20 mouse cellular contexts compared by ENCODE assay signal in the genomic region with DNA sequence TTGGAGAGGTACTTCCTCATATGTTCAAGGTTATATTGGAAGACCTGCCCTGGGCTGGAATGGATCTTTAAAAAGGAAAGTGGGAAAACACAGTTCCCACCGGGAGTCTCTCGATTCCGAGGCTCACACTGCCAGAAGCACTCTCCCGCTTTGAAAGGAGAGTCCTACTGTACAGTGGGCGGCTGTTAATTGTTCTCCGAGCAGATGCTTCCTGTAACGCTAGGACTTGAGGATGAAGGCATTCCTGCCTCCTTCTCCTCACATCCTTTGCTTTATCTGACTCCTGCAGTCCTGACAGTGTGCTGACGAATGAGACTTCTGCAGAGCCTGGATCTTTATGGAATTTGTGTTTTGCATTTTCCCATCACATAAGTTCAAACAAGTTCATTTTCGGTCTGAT. TPM values are rescaled to one million over a fixed set of nuclear protein-coding genes. Genes with fewer than 3 reads are reported as not detected.
DNase-seq lines count a peak whose midpoint lies in the region; ATAC-seq and TF ChIP-seq lines count a peak whose summit lies in the region.
"Had no signal": no experiment of that assay in that cellular context is flagged by ENCODE, and none has a peak within 500 bp of the region (broad histone marks: within the 10 kb centered on the region; RNA-seq: fewer than 3 reads in every experiment).

No protein-coding gene starts in this region.

- peak; percentile 11 for DNase-seq in heart, adult 8-10 months (ENCODE audit: low spot score)
- no peak for DNase-seq in heart, embryonic 10.5 days (ENCODE audit: low spot score)
- DNase-seq in kidney, postnatal 0 days (ENCODE audit: low spot score), result peak; percentile 52
- no peak for DNase-seq in kidney, adult 8-10 months
- peak; percentile 55 for DNase-seq in lung, postnatal 0 days (ENCODE audit: low spot score)
- DNase-seq in lung, postnatal 14 days, result no peak
- no peak for DNase-seq in testis, postnatal 10 days (ENCODE audit: low spot score)
- DNase-seq: adrenal gland, postnatal 25 days; cerebellum, adult 9-10 months; layer of hippocampus, adult 9-11 months; lung, adult 18-20 months; midbrain, embryonic 14.5 days; right cerebral cortex, postnatal 14 days had no signal

- H3K4me1 ChIP-seq in heart, embryonic 10.5 days, result no peaks in the 10 kb centered on the region
- H3K4me1 ChIP-seq in kidney, postnatal 0 days (replicated peaks; ENCODE audit: insufficient read depth, low read length), result no peaks in the 10 kb centered on the region
- H3K4me1 ChIP-seq in lung, postnatal 0 days (ENCODE audit: insufficient read depth, low read depth, low read length), result no peaks in the 10 kb centered on the region; the same call in 1 of the 2 replicates

- no peaks in the 10 kb centered on the region for H3K9me3 ChIP-seq in heart, embryonic 10.5 days
- no peaks in the 10 kb centered on the region for H3K9me3 ChIP-seq in kidney, postnatal 0 days (replicated peaks; ENCODE audit: low read length)
- H3K9me3 ChIP-seq in lung, postnatal 0 days (ENCODE audit: low read length), result no peaks in the 10 kb centered on the region
- H3K9me3 ChIP-seq: forebrain, embryonic 15.5 days; hindbrain, embryonic 15.5 days; limb, embryonic 13.5 days; liver, embryonic 12.5 days; neural tube, embryonic 12.5 days had no signal

- H3K27ac ChIP-seq in heart, embryonic 10.5 days, result no peak overlapping the region
- peak overlapping the region; percentile 47 for H3K27ac ChIP-seq in kidney, postnatal 0 days
- no peak overlapping the region for H3K27ac ChIP-seq in lung, postnatal 0 days (ENCODE audit: low read length)
- H3K27ac ChIP-seq: forebrain, embryonic 15.5 days; hindbrain, embryonic 15.5 days; limb, embryonic 13.5 days; liver, embryonic 12.5 days; neural tube, embryonic 12.5 days; stomach, postnatal 0 days had no signal

- H3K27me3 ChIP-seq in heart, embryonic 10.5 days (ENCODE audit: insufficient read depth, poor library complexity, severe bottlenecking), result peaks cover 13% of the 10 kb centered on the region
- no peaks in the 10 kb centered on the region; the same call in 1 of the 2 replicates for H3K27me3 ChIP-seq in kidney, postnatal 0 days (ENCODE audit: insufficient read depth, low read length)
- no peaks in the 10 kb centered on the region; the same call in 1 of the 2 replicates for H3K27me3 ChIP-seq in lung, postnatal 0 days (replicated peaks; ENCODE audit: insufficient read depth, low read length)
- H3K27me3 ChIP-seq: limb, embryonic 13.5 days had no signal

- 59% methylated on average over 9 of the region's 9 CpGs for WGBS in heart, embryonic 10.5 days
- 75% methylated on average over 9 of the region's 9 CpGs for WGBS in kidney, postnatal 0 days
- 50% methylated on average over 9 of the region's 9 CpGs for WGBS in lung, postnatal 0 days

- no peak overlapping the region for H3K9ac ChIP-seq in kidney, postnatal 0 days (ENCODE audit: low read depth, low read length)
- H3K9ac ChIP-seq in lung, postnatal 0 days (replicated peaks; ENCODE audit: low read depth), result no peak overlapping the region
- H3K9ac ChIP-seq: forebrain, embryonic 15.5 days; hindbrain, embryonic 15.5 days; limb, embryonic 13.5 days; liver, embryonic 12.5 days; neural tube, embryonic 12.5 days had no signal

- H3K4me2 ChIP-seq in kidney, postnatal 0 days (ENCODE audit: low read length), result no peak overlapping the region
- H3K4me2 ChIP-seq in lung, postnatal 0 days (replicated peaks; ENCODE audit: low read depth, low read length), result no peak overlapping the region
- H3K4me2 ChIP-seq: forebrain, embryonic 15.5 days; hindbrain, embryonic 15.5 days; limb, embryonic 13.5 days; liver, embryonic 12.5 days; neural tube, embryonic 12.5 days had no signal

- ATAC-seq in kidney, postnatal 0 days (replicated peaks; ENCODE audit: low FRiP score, low read depth), result no peak
- ATAC-seq in lung, postnatal 0 days, result peak; percentile 69
- ATAC-seq: forebrain, embryonic 15.5 days; liver, embryonic 12.5 days had no signal

- TF ChIP-seq CTCF in kidney, postnatal 0 days (IDR thresholded peaks at IDR 0.05; ENCODE audit: low read depth), result no peak
- no peak for TF ChIP-seq CTCF in lung, postnatal 0 days (IDR thresholded peaks at IDR 0.05)

- TF ChIP-seq EP300 in lung, postnatal 0 days (IDR thresholded peaks at IDR 0.05), result no peak

- no peaks in the 10 kb centered on the region for H3K36me3 ChIP-seq in heart, embryonic 10.5 days
- H3K36me3 ChIP-seq in kidney, postnatal 0 days (ENCODE audit: insufficient read depth, low read length), result no peaks in the 10 kb centered on the region
- H3K36me3 ChIP-seq in lung, postnatal 0 days (ENCODE audit: insufficient read depth, low read length), result no peaks in the 10 kb centered on the region
- H3K36me3 ChIP-seq: forebrain, embryonic 15.5 days; hindbrain, embryonic 15.5 days; limb, embryonic 13.5 days; liver, embryonic 12.5 days; neural tube, embryonic 12.5 days had no signal

- no peak overlapping the region for H3K4me3 ChIP-seq in heart, embryonic 10.5 days
- no peak overlapping the region for H3K4me3 ChIP-seq in kidney, postnatal 0 days (replicated peaks; ENCODE audit: low read depth, low read length)
- H3K4me3 ChIP-seq in lung, postnatal 0 days (ENCODE audit: low read depth, low read length), result no peak overlapping the region
- H3K4me3 ChIP-seq: forebrain, embryonic 15.5 days; hindbrain, embryonic 15.5 days; limb, embryonic 13.5 days; liver, embryonic 12.5 days; neural tube, embryonic 12.5 days had no signal

RNA-seq across cellular contexts. Expression of gene Cd109, which starts 3.9 kb away (rescaled TPM):
- total RNA-seq in heart, adult 8-10 months (2022), result 1 to 10 TPM in 1 of 4 experiments, under 1 TPM in 3; 0.50 to 1.2 (median 0.70) TPM
- polyA plus RNA-seq in heart, embryonic 10.5 days (2016; fragmentation: Nextera tagmentation; extraction: Ambion mirVana), result 1.1 and 1.3 TPM in 2 replicates
- polyA plus RNA-seq in kidney, postnatal 0 days (2015; fragmentation: Nextera tagmentation; extraction: Ambion mirVana), result 4.3 and 4.8 TPM in 2 replicates
- 2.7 TPM in 2 replicates for polyA plus RNA-seq in lung, postnatal 0 days (2015; fragmentation: Nextera tagmentation; extraction: Ambion mirVana)
- total RNA-seq: megakaryocyte-erythroid progenitor cell, adult 5-6 weeks had no signal

RNA-seq across cellular contexts. Expression of gene Slc17a5, which starts 31.4 kb away (rescaled TPM):
- 1 to 10 TPM; 4.5 to 7.4 (median 5.8) TPM for total RNA-seq in heart, adult 8-10 months (2022)
- 6.0 and 7.0 TPM in 2 replicates for polyA plus RNA-seq in heart, embryonic 10.5 days (2016; fragmentation: Nextera tagmentation; extraction: Ambion mirVana)
- 17.7 and 20.4 TPM in 2 replicates for polyA plus RNA-seq in kidney, postnatal 0 days (2015; fragmentation: Nextera tagmentation; extraction: Ambion mirVana)
- polyA plus RNA-seq in lung, postnatal 0 days (2015; fragmentation: Nextera tagmentation; extraction: Ambion mirVana), result 19.9 TPM in 2 replicates

Comparison
In these comparisons a context has a peak if more than half of its experiments do, and no peak if none do; other contexts are left out.
1. DNase-seq: peak in heart, adult 8-10 months (single experiment), kidney, postnatal 0 days (single experiment) and lung, postnatal 0 days (single experiment); none in heart, embryonic 10.5 days (single experiment), kidney, adult 8-10 months (0 of 2), lung, postnatal 14 days (single experiment) and testis, postnatal 10 days (single experiment).